Mouse (Mus musculus) granulocyte monocyte progenitor cell, adult 5-6 weeks (primary cell): ENCODE data around the gene Mrps34. TPM values are rescaled to one million over a fixed set of nuclear protein-coding genes. Genes with fewer than 3 reads are reported as not detected.

ENCODE experiments used
- ATAC-seq: replicated peaks from 2 replicates; pipeline ENCODE4 v1.8.0; 2016; ENCODE audit warnings: mild to moderate bottlenecking, moderate TSS enrichment, inconsistent platforms; ENCODE audit not compliant: poor library complexity, severe bottlenecking
- total RNA-seq, 2 experiments: library from RNA; stranded (forward) in 1 of 2; stranded (reverse) in 1 of 2; fragments of 200-712, 200-1000 nt in 1 of 2; fragments of >200 nt in 1 of 2; fragmentation: Nextera tagmentation in 1 of 2; gene quantifications; 2 replicates each; pipeline ENCODE4 v1.2.3; 2014 to 2017

Gene Mrps34
- total RNA-seq (2014; fragmentation: Nextera tagmentation): 62.0 and 75.0 TPM in 2 replicates
- total RNA-seq (2017): 36.7 and 41.9 TPM in 2 replicates

GRCm38 (mm10) chr17:24894995-24895547 is at the start of gene Mrps34, which contains the start of gene Eme2:
Gene Mrps34 (plus strand): TSS chr17:24895116.
Gene Eme2 (minus strand): TSS chr17:24895087.
- peak; percentile 69 for ATAC-seq

- ATAC-seq: no peak
Measured at GRCm38 (mm10) chr17:24847386-24847785, 47.5 kb upstream of the Mrps34 start.

- no peak for ATAC-seq
Measured at GRCm38 (mm10) chr17:24848600-24849031, 46.3 kb upstream of the Mrps34 start.

GRCm38 (mm10) chr17:24849733-24850064 is 45.2 kb upstream of the Mrps34 start:
- ATAC-seq: no peak; the same call in 1 of the 2 replicates

- ATAC-seq: peak; percentile 90
Measured at GRCm38 (mm10) chr17:24850065-24850772, 44.7 kb upstream of the Mrps34 start, which contains the start of gene Fahd1. Gene Fahd1 (minus strand): TSS chr17:24850364.

GRCm38 (mm10) chr17:24850773-24851127 is 44.2 kb upstream of the Mrps34 start:
- no peak for ATAC-seq

GRCm38 (mm10) chr17:24851381-24852125 is 43.4 kb upstream of the Mrps34 start:
- ATAC-seq: peak; percentile 26; the same call in 1 of the 2 replicates

GRCm38 (mm10) chr17:24855838-24856464 is 39.0 kb upstream of the Mrps34 start:
- no peak for ATAC-seq

GRCm38 (mm10) chr17:24856589-24856988 is 38.3 kb upstream of the Mrps34 start:
- ATAC-seq: no peak

GRCm38 (mm10) chr17:24857831-24858470 is 37.0 kb upstream of the Mrps34 start:
- no peak for ATAC-seq

GRCm38 (mm10) chr17:24858967-24859366 is 35.9 kb upstream of the Mrps34 start:
- ATAC-seq: no peak

GRCm38 (mm10) chr17:24860076-24860475 is 34.8 kb upstream of the Mrps34 start:
- no peak for ATAC-seq

GRCm38 (mm10) chr17:24861785-24862184 is 33.1 kb upstream of the Mrps34 start:
- no peak for ATAC-seq

- no peak for ATAC-seq
Measured at GRCm38 (mm10) chr17:24865776-24866175, 29.1 kb upstream of the Mrps34 start, which contains the start of gene Igfals. Gene Igfals (plus strand): TSS chr17:24865997.

GRCm38 (mm10) chr17:24867914-24868313 is 27.0 kb upstream of the Mrps34 start:
- ATAC-seq: no peak

GRCm38 (mm10) chr17:24873695-24874404 is 21.1 kb upstream of the Mrps34 start:
- no peak for ATAC-seq

GRCm38 (mm10) chr17:24874405-24874745 is 20.5 kb upstream of the Mrps34 start:
- ATAC-seq: peak; percentile 35; the same call in 1 of the 2 replicates

GRCm38 (mm10) chr17:24874989-24875388 is 19.9 kb upstream of the Mrps34 start:
- ATAC-seq: no peak

GRCm38 (mm10) chr17:24877336-24878116 is 17.4 kb upstream of the Mrps34 start:
- no peak for ATAC-seq
